Mouse (Mus musculus) activated CD4-positive, CD25-positive, alpha-beta regulatory T cell, adult 4 months (primary cell): ENCODE data around the gene Dlgap5. TPM values are rescaled to one million over a fixed set of nuclear protein-coding genes. Genes with fewer than 3 reads are reported as not detected.
"Not testable (repeated sequence)": the region's sequence is repeated elsewhere in the genome, so short reads cannot be mapped to it uniquely, and the experiment has no call there.

Experiments
- ATAC-seq: one replicate; pipeline ENCODE4 v1.8.0; 2017
- polyA plus RNA-seq, 2 experiments: library from polyadenylated mRNA; unstranded; fragments of 100-300 nt; shearing (Covaris generic); gene quantifications; one replicate each; pipeline ENCODE4 v1.2.1; 2017

Gene Dlgap5
- 10 to 100 TPM; 14.7 to 15.5 TPM for polyA plus RNA-seq

DNA sequence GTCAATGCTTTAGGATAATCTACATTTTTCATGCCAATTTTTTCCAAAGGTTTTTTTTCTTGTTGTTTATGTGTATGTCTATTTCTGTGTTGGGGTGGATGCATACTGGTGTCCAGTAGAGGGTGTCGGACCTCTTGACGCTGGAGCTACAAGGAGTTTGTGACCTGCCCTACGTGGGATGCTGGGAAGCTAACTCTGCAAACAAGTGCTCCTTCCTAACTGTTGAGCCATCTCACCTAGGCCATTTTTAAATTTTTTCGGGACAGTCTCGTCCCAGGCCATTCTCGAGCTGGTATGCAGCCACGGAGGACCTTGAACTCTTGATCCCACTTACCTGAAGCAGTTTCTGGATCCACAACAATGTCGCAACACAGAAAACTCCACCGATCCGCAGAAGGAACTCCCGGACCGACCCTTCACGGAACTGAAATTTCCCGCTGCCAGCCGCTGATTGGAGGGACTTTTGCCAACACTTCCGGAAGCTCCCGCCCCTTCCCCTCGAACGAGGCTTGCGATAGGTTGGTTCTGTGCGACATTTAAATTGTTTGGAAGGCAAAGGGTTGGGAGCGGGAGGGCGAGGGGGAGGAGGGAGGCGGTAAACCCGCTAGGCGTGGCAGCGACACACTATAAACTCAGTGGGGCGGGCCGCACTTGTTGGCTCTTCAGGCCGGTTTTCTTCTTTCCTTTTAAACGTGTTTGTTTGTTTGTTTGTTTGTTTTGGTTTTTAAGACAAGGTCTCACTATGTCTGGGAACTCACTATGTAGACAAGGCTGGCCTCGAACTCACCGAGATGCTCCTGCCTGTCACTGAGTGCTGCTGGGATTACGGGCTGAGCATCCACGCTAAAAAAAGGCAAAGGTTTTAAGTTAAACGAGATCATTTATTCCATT, at the start of gene Dlgap5:
Gene Dlgap5, minus strand, starts transcription at position 633 of the 891 bp plus-strand sequence.
- peak; percentile 99 for ATAC-seq

DNA sequence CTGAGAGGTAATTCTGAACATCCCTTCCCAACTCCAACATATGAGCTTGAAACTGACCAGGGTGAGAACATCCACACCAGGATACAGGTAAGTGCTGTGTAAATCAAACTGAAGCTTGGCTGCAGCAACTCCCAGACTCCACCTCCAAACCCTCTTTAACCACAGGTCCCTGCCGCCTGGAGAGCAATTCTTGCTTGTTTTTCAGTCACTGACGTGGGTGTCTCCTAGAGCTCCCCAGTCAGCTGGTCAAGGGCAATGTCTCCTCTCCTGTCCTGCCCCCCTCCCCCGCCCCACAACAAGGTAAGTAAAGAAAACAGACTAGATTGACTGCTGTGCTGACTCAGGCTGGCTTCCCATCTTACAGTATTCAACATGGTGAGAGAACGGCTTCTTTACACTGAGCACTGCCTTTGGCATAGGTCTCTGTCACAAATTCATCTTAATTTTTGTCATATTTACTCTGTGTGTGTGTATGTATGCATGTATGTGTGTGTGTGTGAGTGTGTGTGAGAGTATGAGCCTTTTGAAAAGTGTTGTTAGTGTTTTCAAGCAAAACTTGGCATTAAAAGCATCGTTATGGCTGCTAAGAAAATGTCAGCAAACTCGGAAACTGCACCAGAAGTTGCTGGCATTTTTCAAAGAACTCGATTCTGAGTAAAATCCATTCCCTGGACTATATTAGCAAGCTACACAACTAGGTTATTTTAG, 47.4 kb upstream of the Dlgap5 start:
- no peak for ATAC-seq

DNA sequence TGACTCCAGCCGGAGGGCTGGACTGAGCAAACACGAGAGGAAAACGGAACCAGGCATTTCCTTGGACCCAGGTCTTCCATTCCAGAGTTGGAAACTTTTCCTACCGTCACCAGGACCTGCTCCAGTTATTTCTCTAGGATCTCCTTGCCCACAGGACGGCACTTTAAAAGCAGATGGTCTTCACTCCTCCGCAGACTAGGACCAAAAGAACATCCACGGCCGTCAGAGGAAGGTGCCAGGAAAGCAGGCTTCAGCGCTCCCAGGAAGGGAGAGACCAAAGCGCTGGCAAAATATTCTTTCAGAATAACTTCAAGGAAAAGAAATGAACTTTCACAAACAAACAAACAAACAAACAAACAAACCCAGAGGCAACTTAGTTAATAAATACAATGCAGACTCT, 46.2 kb upstream of the Dlgap5 start:
- ATAC-seq = no peak

DNA sequence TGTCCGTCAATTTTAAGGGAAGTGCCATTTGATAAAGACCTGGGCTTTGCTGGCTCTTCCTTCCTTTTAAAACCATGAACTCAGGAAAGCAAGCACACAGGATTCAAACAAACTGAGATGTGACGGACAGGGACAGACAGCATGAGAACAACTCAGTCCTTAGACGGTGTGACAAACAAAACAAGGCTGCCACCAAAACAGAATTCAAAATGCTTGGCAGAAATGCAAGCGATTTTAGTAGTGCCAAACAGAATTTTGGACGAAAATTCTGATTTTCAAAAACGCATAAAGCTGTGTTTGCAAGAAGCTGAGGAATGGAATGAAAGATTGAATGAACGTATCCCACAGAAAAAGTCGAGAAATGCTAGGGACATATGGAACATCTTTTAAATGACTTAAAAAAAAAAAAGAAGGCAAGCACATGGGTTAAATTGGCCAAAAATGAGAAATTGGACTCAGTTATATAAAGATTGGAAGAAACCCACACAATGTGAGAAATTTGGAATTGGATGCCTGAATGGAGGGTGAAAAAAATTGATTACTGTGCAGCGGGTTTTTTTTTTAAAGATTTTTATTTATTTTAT, 44.8 kb upstream of the Dlgap5 start:
- ATAC-seq = no peak

DNA sequence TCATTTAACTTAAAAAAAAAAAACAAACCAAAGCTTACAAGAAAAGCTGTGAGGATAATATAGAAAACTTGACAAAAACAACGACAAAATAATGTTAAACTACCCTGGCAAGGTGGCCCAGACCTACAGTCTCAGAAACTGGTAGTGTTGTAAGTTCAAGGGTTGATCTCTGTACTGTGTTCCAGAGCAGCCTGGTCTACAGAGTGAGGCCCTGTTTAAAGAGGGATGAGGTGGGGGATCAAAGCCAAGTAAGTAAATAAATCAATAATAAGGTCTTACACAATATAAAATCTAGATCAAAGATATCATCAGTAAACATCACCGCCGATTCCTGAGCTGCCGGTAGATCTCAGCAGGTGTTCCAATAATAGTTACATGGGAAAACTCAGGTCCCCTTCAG, 44.2 kb upstream of the Dlgap5 start:
- no peak for ATAC-seq

DNA sequence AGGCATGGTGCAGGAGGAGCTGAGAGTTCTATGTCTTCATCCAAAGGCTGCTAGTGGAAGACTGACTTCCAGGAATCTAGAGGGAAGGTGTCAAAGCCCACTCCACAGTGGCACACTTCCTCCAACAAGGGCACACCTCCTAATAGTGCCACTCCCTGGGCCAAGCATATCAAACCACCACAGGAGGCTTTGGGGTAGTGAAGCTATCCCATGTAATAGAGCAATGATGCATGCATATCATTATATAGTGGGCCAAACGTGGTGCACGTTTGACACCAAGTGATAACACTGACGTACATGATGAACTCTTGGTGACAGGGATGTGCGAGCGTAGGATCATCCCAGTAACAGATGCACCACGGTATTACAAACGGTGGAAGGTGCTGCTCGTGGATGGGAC, 43.8 kb upstream of the Dlgap5 start:
- ATAC-seq = no peak

DNA sequence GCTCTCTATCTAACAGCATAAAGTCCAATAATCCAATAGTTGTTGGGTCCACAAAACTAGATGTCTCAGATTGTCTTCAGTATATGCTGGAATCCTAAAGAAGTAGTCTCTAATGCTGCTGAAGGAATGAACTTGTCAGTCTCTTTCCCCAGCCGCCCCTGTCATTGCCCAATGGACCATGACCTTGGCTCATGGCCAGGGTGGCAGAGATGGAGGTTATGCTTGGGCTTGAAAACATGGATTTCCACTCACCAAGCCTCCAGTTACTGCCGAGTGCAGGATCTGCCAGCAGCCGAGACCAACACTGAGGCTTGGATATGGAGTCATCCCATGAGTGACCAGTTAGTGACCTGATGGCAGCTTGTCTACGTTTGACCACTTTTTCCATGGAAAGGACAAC, 41.3 kb upstream of the Dlgap5 start:
- no peak for ATAC-seq

DNA sequence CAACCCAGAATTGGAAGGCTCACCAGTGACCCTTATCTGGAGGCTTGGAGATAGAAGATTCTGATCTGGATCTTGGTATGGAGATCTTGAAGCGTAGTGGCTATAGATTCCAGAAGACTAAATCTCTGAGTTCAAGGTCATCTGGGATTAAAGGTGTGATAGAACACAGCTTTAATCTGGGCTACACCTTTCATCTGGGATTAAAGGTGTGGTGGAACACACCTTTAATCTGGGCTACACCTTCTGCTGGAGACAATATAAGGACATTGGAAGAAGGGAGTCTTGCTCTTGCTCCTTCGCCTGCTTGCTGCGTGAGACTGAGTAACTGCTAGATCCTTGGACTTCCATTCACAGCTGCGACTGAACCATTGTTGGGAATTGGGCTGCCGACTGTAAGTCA, 31.9 kb upstream of the Dlgap5 start, which contains the start of gene Fbxo34:
Gene Fbxo34, plus strand, starts transcription at position 301 of the 400 bp plus-strand sequence.
- not testable (repeated sequence) for ATAC-seq

DNA sequence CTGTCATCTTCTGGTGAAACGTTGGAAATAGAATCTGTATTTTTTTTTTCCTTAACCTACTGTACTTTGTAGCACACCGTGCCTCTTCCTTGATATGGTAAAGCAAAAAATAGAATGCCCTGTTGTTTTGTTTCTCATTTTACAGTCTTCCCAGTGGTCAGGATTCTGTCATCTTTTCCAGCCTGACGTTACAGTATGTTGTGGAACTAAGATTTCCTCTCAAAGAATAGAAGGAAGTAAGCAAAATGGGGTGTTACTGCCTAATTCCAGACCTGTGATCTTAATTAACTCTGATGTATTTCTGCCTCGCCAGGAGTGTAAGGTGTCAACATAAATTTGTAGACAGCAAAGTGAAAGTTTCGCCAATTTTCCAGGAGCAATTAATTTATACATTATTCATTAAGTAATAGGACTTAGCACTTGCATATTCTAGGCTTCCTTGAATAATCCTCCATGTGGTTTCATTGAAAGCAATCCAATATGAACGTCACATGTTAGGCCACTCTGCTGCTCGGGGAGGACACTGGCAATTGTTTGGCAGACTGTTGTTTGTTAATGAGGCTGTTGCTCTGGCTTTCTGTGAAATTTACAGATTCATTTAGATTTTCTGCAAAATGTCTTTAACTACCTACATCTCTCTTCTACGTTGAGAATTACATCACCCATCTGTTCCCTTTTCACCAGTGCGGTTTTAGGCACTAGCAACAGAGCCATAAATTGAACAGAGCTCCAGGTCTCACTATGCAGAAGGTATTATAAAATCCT, 27.3 kb upstream of the Dlgap5 start:
- no peak for ATAC-seq

DNA sequence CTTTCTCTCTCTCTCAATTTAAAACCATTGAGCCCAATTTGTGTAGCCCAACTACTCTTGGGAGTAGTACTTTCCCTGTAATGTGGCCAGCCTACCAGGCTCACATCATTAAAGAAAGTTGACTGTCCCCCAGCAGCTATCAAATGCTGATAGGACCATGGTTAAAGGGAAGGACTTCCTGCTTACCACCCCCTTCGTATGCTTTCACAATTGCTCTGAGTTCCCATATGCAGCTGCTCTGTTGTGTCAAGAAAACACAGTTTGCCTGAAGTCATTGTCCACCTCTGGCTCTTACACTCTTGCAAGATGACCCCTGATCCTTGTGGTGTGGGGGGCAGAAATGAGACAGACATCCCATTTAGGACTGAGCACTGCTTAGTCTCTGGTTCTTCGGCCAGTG, 26.7 kb upstream of the Dlgap5 start:
- ATAC-seq = no peak

DNA sequence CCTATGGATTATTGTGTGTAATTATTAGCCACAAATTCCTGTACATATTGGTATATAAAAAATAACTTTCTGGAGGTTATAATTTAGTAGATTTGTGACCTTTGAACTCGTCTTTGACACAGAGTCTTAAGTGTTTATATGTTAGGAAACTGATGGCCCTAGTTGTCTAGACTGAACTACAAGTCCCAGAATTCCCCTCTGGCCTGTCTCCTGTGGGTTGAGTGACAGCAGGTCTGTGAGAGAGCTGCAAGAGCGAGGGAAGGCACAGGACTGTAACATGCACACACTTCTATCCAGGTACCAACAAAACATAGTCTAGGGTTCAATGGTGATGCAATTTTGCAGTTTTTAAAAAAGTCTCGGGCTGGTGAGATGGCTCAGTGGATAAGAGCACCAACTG, 20.7 kb upstream of the Dlgap5 start:
- no peak for ATAC-seq

DNA sequence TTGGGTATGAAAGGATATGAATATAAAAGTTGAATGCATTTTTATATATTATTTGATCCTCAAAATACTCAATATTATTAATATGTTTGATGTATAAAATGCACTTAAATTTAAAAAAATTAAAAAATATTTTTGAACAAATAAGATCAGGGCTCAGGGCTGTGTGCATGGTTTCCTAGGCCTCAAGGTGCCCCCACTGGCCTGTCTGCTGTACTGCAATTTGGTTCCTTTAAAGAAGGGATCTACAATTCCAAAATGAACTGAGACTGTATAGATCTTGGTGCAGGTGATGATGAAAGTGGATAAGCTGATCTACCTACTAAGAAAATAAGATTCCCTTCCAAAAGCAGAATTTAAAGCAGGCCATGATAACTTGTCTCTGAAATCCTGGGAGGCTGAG, 14.8 kb upstream of the Dlgap5 start:
- ATAC-seq = no peak

DNA sequence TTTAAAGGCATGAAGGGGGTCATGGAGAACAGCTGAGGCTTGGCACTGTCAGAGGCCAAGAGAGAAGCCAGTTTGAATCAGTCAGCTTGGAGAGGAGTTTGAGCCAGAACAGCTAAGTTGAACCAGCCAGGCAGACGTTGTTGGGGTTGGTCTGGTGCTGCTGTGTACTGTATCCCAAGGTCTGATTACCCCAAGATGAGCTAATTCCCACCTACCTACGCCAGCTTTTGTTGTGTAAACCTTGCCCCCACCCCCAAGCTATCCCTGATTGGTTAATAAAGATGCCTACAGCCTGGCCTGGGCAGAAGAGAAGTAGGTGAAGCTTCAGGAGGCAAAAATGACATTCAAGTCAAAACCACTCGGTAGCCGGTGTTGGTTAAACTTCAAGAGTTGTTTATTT, 4.3 kb upstream of the Dlgap5 start:
- ATAC-seq = no peak

DNA sequence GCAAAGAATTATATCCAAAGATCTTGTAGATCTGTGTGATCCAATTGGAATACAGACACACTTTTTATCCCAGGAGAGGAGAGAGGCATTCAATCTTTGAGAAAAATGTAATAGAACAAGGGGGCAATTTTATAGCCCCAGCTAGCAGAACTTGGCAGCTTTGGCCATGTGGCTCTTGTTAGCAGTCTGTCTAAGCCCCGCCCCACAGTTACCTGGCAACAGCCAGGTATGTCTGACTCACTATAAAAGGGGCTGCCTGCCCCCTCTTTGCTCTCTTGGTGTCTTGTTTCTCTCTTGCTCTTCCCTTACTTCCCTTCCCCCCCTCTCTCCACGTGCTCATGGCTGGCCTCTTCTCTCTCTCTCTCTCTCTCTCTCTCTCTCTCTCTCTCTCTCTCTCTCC, 3.4 kb upstream of the Dlgap5 start:
- ATAC-seq = no peak

DNA sequence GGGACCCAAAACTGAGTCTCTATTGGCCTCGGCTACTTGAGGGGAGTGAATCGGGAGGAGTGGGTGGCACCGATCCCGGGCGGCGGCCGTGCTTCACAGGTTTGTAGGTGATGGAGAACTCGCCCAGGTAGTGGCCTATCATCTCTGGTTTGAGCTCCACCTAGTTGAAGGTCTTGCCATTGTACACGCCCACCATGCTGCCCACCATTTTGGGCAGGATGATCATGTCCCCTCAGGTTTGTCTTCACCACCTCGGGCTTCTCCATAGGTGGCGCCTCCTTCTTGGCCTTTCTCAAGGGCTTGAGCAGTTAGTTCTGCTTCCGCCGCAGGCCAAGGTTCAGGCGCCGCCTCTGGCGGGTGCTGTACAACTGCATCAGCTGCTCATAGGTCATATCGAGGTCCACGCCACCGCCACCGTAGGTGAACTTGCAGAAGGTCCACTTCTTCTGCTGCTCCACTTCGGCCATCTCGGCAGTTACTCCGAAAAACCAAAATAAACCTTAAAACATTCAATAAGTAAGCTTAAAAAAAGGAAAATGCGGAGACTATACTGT, 1.6 kb upstream of the Dlgap5 start:
- ATAC-seq = no peak

DNA sequence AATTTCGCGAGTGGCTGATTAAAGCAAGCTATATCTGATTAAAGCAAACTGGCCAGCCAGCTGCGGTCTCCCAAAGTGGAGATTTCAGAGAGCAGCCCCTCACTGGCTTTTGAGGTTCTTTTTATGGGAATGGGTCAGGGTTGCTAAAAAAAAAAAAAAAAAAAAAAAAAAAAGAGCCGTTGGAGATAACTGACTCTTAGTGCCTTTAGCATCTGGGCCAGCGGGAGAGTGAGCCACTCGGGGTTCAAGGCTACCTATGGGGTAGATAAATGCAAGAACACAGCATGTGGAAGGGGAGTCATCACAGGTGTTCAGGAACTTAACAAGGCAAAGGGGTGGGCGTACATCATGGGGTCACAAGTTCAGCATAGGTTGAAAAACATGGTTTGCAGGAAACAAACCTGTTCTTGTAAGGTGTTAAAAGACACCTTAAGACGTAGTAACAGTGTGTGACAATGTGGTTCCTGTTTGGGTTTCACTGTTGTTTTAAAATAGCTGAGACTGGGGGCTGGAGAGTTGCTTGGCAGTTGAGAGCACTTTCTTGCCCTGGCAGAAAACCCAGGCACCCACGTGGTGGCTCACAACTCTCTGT, 923 bp upstream of the Dlgap5 start:
- ATAC-seq = no peak

DNA sequence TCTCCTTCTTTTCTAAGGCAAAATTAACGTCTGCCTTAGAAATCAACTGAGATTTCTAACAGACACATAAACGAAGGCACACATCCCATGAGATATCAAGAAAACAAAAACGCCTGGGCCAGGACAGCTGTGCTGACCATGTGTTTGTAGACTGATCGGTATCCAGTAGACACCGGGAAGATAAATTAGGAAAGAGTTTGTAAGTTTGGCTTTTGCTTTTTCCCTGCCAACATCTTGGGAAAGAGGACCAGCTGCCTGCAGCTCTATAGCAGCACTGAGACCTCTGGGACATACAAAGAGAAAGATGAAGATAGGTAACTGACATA, 422 bp upstream of the Dlgap5 start:
- no peak for ATAC-seq

DNA sequence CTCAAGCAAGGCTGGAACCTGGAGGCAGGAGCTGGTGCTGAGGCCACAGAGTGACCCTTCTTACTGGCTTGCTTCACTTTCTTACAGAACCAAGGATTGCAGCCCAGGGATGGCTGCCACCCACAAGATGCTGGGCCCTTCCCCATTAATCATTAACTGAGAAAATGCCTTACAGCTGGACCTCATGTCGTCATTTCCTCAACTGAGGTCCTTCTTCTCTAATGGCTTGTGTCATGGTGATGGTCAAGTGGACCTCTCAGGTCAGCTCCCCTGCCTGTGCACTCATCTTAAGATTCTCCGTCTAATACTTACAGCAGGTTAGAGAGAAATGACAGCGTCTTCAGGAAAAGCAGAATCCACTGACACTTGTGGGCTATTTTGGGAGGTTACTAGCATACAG, 861 bp downstream of the Dlgap5 start:
- no peak for ATAC-seq

DNA sequence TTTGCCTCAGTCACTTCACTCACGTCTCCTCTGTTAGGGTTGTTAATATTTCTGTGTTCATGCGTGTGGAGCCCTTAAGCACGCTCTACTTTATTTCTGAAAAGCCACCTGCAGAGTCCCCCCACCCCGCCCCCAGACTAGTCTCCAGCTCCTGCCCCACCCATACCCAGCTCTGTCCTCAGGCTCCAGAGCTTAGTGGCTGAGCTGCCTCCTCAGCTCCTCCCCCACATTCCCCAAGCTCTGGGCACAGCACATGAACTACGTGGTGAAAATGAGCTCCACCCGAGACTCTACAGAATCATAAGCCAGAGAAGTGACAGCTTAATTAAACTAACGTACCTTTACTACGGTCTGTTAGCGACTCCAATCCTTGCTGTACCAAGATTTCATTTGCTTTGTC, 12.2 kb downstream of the Dlgap5 start:
- no peak for ATAC-seq

DNA sequence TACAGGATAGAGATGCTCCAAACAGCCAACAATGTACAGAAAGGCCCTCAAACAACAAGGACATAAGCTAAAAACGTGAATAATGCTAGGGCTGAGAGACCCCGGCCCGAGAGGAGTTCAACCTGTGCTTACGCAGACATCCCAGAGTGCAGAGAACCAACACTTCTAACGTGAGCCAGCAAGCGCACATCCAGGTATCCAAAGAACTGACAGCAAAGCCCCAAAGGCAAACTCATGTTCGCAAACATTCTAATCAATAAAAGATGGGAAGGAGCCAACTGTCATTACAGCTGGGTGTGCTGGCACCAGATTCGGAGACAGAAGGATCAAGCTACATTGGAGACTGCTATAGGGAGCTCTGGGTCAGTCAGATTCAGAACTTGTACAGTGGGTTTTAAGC, 15.5 kb downstream of the Dlgap5 start:
- no peak for ATAC-seq

DNA sequence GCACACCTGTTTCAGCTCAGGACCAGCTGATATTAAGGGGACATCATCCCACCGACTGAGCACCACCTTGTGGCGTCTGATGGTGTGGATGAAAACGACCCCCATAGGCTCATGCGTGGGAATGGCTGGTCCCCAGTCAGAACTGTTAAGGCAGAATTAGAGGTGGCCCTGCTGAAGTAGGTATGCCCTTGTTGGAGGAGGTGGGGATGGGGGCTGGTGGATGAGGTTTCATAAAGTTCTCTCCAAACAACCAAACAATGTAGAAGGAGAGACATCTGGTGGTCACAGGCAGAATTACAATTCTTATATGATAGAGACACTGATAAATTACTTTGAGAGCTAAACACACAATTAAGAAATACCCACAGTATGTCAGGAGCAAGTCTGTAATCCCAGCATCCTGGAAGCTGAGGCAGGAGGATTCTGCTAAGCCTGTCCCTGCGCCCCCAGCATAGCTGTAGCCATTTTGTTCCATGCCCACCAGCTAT, 22.0 kb downstream of the Dlgap5 start:
- ATAC-seq = peak; percentile 53

DNA sequence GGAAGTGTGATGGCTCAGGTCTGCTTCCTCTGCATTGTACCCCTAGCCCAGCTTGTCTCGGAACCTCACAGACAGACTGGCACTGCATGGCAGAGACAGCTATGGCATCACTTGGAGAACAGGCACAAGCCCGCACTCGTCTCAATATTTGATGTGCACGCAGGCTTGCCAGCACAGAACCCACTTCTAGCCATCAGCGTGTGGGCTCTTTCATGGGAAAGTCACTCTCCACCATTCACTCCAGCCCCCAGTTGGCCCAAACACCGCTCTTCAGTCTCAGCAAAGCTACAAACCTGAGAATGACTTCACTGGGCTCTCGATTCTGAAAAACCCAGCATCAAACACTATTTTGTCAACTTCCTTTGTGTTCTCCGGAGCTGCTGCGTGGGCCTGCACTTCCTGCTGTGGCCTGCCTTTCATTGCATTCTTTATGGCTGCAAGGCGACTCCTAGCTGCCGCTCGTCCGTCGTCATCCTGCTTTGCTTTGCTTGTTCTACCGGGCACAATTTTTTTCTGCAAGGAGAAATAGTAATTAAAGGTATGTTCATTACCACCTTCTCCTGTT, 22.7 kb downstream of the Dlgap5 start:
- ATAC-seq = peak; percentile 84
